Mouse (Mus musculus) ES-E14 (cell line): ENCODE measurements at regions not wholly inside any gene's neighbourhood (a gene's known extent, or its start where the extent isn't known, plus 50 kb on each side); places are given as distances from the start of the nearest gene placed in this dataset.
"Not testable (repeated sequence)": the region's sequence is repeated elsewhere in the genome, so short reads cannot be mapped to it uniquely, and the experiment has no call there.

ENCODE experiments used
- DNase-seq: peaks from one replicate; pipeline ENCODE4 v3.0.0-alpha.2; 2013; ENCODE audit warnings: low read depth, low spot score
- H3K27ac ChIP-seq: 2 replicates; pipeline ENCODE4 v1.5.1; 2012; ENCODE audit warnings: low read depth, mild to moderate bottlenecking, low read length, moderate library complexity, mixed read lengths; ENCODE audit not compliant: poor library complexity, insufficient read depth, severe bottlenecking
- H3K36me3 ChIP-seq: 2 replicates; pipeline ENCODE4 v1.6.1; 2012; ENCODE audit warnings: mild to moderate bottlenecking, low read length, moderate library complexity, mixed read lengths; ENCODE audit not compliant: control insufficient read depth, poor library complexity, insufficient read depth, severe bottlenecking
- H3K4me1 ChIP-seq, 2 experiments: fragments of 150-350 bp in 1 of 2; sonication (generic) in 1 of 2; 2 replicates each; pipeline ENCODE4 v1.6.1; 2012; ENCODE audit warnings: low read length in 2 of 2, mild to moderate bottlenecking in 1 of 2, mixed read lengths in 1 of 2; ENCODE audit not compliant: control insufficient read depth in 2 of 2, insufficient read depth in 2 of 2, poor library complexity in 1 of 2
- H3K4me3 ChIP-seq, 2 experiments: fragments of 150-350 bp in 1 of 2; sonication (generic) in 1 of 2; 2 replicates each; pipeline ENCODE4 v1.5.1; 2012; ENCODE audit warnings: low read length in 2 of 2, low read depth in 1 of 2, mild to moderate bottlenecking in 1 of 2, mixed read lengths in 1 of 2; ENCODE audit not compliant: insufficient read depth in 1 of 2, poor library complexity in 1 of 2, severe bottlenecking in 1 of 2
- H3K9ac ChIP-seq: 2 replicates; pipeline ENCODE4 v1.6.1; 2012; ENCODE audit warnings: low read depth, mild to moderate bottlenecking, low read length, mixed read lengths; ENCODE audit not compliant: poor library complexity, insufficient read depth, severe bottlenecking
- H3K9me3 ChIP-seq: fragments of 150-350 bp; sonication (generic); 2 replicates; pipeline ENCODE4 v1.6.1; 2012; ENCODE audit warnings: low read depth, mild to moderate bottlenecking, low read length; ENCODE audit not compliant: control insufficient read depth, insufficient read depth
- CHD2 ChIP-seq: IDR thresholded peaks from 2 replicates; pipeline ENCODE4 v1.6.1; 2014; ENCODE audit warnings: mild to moderate bottlenecking, low read depth, low read length, inconsistent platforms
- HCFC1 ChIP-seq: IDR thresholded peaks from 2 replicates; pipeline ENCODE4 v1.6.1; 2012; ENCODE audit warnings: low read length, inconsistent platforms, borderline replicate concordance; ENCODE audit not compliant: insufficient read depth
- MAFK ChIP-seq: IDR thresholded peaks from 2 replicates; pipeline ENCODE4 v1.6.1; 2014; ENCODE audit warnings: mild to moderate bottlenecking, low read depth, low read length, inconsistent platforms; ENCODE audit not compliant: insufficient read depth
- ZC3H11A ChIP-seq: IDR thresholded peaks from 2 replicates; pipeline ENCODE4 v1.6.1; 2012; ENCODE audit warnings: low read depth, mild to moderate bottlenecking, inconsistent platforms, low read length, borderline replicate concordance
- ZNF384 ChIP-seq: IDR thresholded peaks from 2 replicates; pipeline ENCODE4 v1.6.1; 2012; ENCODE audit warnings: low read depth, low read length, inconsistent platforms
- in situ Hi-C, 2 experiments: fragments of 600-800 bp; cut with MboI; formaldehyde crosslinking; loops; one replicate each; pipeline ENCODE4 v1.15.1; 2025; ENCODE audit warnings: low sequenced_read_pairs in 2 of 2, inconsistent platforms in 1 of 2; ENCODE audit not compliant: unreplicated experiment in 2 of 2

- Histone ChIP-seq H3K36me3 (no peaks in the 10 kb centered on the region), H3K9ac (no peak overlapping the region), H3K4me3 (no peak overlapping the region), H3K27ac (peak overlapping the region; percentile 84; the same call in 1 of the 2 replicates), H3K4me1 (peaks cover 0 to 11% of the 10 kb centered on the region in 2 experiments; a peak in 1 of 4 replicates), H3K9me3 (no peaks in the 10 kb centered on the region)
- no peak for TF ChIP-seq ZNF384
- no peak for TF ChIP-seq CHD2
- TF ChIP-seq ZC3H11A = no peak
- no peak for TF ChIP-seq MAFK
- no peak for TF ChIP-seq HCFC1
- peak; percentile 22 for DNase-seq
- in situ Hi-C loops = no loop called here
These were observed 308.1 kb upstream of the Dab2 start for GRCm38 (mm10) chr15:5991351-5992065.

DNA sequence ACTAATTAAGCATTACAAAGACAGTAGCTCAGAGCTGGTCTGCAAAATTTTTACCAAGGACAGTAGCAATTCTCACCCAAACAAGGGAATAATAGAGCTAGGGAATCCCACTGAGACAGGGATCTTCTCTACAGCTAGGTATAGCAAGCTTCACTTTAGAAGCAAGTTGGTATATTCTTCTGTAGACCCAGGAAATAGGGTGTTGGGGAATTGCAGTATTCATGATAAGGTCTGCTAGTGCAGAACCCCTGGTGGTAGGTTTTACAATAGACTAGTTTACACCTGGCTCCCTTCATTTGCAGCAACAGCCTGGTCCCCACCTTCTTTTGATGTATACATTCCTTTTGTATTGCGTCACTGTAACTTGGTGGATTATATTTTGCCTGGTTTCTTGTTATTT is 307.4 kb upstream of the Dab2 start:
- DNase-seq = peak; percentile 47
- H3K9me3 ChIP-seq, H3K9ac ChIP-seq, H3K4me3 ChIP-seq, H3K36me3 ChIP-seq, in situ Hi-C loops: not testable (repeated sequence)
- Histone ChIP-seq H3K4me1 (peaks cover 0 to 11% of the 10 kb centered on the region in 2 experiments; a peak in 1 of 4 replicates), H3K27ac (peak overlapping the region; percentile 91; the same call in 1 of the 2 replicates)

GRCm38 (mm10) chr15:6000816-6001215 is 298.8 kb upstream of the Dab2 start:
- Histone ChIP-seq H3K4me3 (no peak overlapping the region), H3K27ac (no peak overlapping the region), H3K4me1 (no peaks in the 10 kb centered on the region; a peak in 1 of 4 replicates), H3K36me3 (no peaks in the 10 kb centered on the region), H3K9ac (no peak overlapping the region), H3K9me3 (no peaks in the 10 kb centered on the region)
- in situ Hi-C loops = no loop called here
- DNase-seq = no peak
- no peak for TF ChIP-seq CHD2
- no peak for TF ChIP-seq HCFC1

GRCm38 (mm10) chr15:6001394-6001793 is 298.2 kb upstream of the Dab2 start:
- no peak for DNase-seq
- no peak overlapping the region for H3K4me3 ChIP-seq
- in situ Hi-C loops = no loop called here

DNA sequence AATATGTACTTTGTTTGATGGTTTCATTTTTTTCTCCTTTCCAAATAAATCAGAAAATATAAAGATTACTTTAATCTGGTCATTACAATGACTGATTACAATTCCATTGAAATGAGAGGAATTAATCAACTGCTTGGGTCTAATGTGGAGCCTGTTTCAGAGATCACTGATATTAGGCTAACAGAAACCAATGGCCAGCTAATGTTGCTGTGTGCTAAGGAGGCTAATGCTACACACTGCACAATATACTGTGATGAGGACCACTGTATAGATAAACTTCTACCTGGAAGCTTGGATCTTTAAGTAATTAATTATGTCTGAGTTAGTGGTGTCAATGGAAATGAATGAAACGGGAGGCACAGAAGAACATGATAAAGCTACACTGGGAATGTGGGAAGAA is 284.6 kb upstream of the Dab2 start:
- H3K4me3 ChIP-seq = no peak overlapping the region
- no peak for TF ChIP-seq MAFK
- TF ChIP-seq ZC3H11A = no peak
- no peak for TF ChIP-seq ZNF384
- TF ChIP-seq CHD2 = no peak
- TF ChIP-seq HCFC1 = no peak
- H3K27ac ChIP-seq = no peak overlapping the region
- no peaks in the 10 kb centered on the region for H3K36me3 ChIP-seq
- DNase-seq = no peak
- H3K9me3 ChIP-seq = no peaks in the 10 kb centered on the region
- no peak overlapping the region for H3K9ac ChIP-seq
- in situ Hi-C loops = no loop called here
- H3K4me1 ChIP-seq = peaks cover 2% of the 10 kb centered on the region in 2 experiments; a peak in 1 of 4 replicates

More at GRCm38 (mm10) chr15:6001394-6001793, 298.2 kb upstream of the Dab2 start:
- Histone ChIP-seq H3K9ac (no peak overlapping the region), H3K36me3 (no peaks in the 10 kb centered on the region), H3K9me3 (no peaks in the 10 kb centered on the region), H3K4me1 (no peaks in the 10 kb centered on the region; a peak in 1 of 4 replicates), H3K27ac (no peak overlapping the region)
- TF ChIP-seq ZNF384 (no peak), ZC3H11A (no peak), CHD2 (no peak), MAFK (no peak), HCFC1 (no peak)
